Mouse (Mus musculus) cortical plate, adult 2 months (tissue): Measurements from ENCODE around the gene E130311K13Rik. TPM values are rescaled to one million over a fixed set of nuclear protein-coding genes. Genes with fewer than 3 reads are reported as not detected.
A peak's percentile ranks its signal among the peaks of the same experiment; 100 is the strongest.

Source experiments
- H3K27ac ChIP-seq: fragments of 200-500 bp; 2 replicates; pipeline ENCODE4 v1.5.1; 2012; ENCODE audit warnings: low read length, control low read depth, inconsistent platforms; ENCODE audit not compliant: insufficient read depth
- H3K4me1 ChIP-seq: fragments of 200-500 bp; 2 replicates; pipeline ENCODE4 v1.6.1; 2011; ENCODE audit warnings: low read length; ENCODE audit not compliant: control insufficient read depth, insufficient read depth
- H3K4me3 ChIP-seq: fragments of 200-500 bp; 2 replicates; pipeline ENCODE4 v1.5.1; 2011; ENCODE audit warnings: mild to moderate bottlenecking, low read length, control low read depth; ENCODE audit not compliant: insufficient read depth
- CTCF ChIP-seq: fragments of 200-500 bp; IDR thresholded peaks from 2 replicates; pipeline ENCODE4 v1.5.1; 2011; ENCODE audit warnings: mild to moderate bottlenecking, control low read depth, low read length; ENCODE audit not compliant: insufficient read depth; ENCODE audit errors: extremely low read depth
- POLR2A ChIP-seq: fragments of 200-500 bp; IDR thresholded peaks from 2 replicates; pipeline ENCODE4 v1.6.1; 2011; ENCODE audit warnings: mild to moderate bottlenecking, low read length, control low read depth; ENCODE audit not compliant: insufficient read depth; ENCODE audit errors: extremely low read depth
- polyA plus RNA-seq: library from polyadenylated mRNA; depleted of rRNA; stranded (reverse); fragments of >200 nt; gene quantifications from 2 replicates; pipeline ENCODE4 v1.2.3, GENCODE M21; 2012

The E130311K13Rik gene
- polyA plus RNA-seq, 1 experiment, result 9.0 TPM

- Histone ChIP-seq H3K4me3 (no peak overlapping the region), H3K4me1 (no peaks in the 10 kb centered on the region)
- TF ChIP-seq POLR2A, result no peak
- no peak for TF ChIP-seq CTCF
Measured at GRCm38 (mm10) chr3:63941204-63941850, 12.1 kb upstream of the E130311K13Rik start.

DNA sequence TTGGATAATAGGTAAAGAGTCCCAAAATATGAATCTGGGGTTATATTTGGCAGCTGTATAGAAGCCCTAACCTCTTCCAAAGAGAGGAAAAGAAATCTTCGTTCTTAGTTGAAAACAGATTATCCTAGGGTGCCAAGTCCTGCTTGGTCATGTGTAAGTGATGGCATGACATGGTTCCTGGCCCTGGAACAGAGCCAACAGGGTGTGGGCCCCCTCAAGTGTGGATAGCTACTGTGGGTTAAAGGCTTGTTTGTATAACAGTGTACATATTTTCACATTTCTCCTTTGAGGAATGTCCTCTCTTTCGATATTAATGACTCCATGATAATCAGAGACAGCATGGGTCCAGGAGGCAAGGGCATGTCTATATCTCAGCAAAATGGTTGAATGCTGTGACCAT, 9.7 kb upstream of the E130311K13Rik start:
- Histone ChIP-seq H3K4me3 (no peak overlapping the region), H3K4me1 (no peaks in the 10 kb centered on the region), H3K27ac (no peak overlapping the region)
- no peak for TF ChIP-seq CTCF
- TF ChIP-seq POLR2A, result no peak

More at GRCm38 (mm10) chr3:63941204-63941850, 12.1 kb upstream of the E130311K13Rik start:
- no peak overlapping the region for H3K27ac ChIP-seq

- H3K4me3 ChIP-seq, result no peak overlapping the region
- TF ChIP-seq CTCF (peak; percentile 38), POLR2A (no peak)
- H3K27ac ChIP-seq, result no peak overlapping the region
- H3K4me1 ChIP-seq, result no peaks in the 10 kb centered on the region
Measured at GRCm38 (mm10) chr3:63919634-63920033, 9.6 kb downstream of the E130311K13Rik start.

DNA sequence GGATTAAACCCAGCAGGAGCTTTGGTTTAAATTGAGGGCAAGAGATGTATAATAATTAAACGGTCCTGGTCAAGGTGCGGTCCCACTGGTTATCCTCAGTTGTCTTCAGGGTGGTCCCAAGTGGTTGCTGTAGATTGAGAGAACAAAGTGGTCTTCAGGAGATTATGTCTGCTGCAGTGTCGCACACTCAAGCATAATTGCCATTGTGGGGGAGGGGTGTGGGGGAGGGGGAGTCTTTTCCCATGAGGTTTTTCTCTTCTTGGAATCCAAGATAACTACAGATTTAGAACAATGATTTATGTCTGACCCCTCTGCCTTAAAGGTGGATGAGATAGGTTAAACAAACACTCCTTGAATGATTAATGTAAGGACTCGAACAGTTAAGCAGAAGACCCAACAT, 19.0 kb downstream of the E130311K13Rik start:
- H3K27ac ChIP-seq, result no peak overlapping the region
- no peaks in the 10 kb centered on the region for H3K4me1 ChIP-seq
- TF ChIP-seq CTCF (no peak), POLR2A (no peak)
- H3K4me3 ChIP-seq, result no peak overlapping the region

DNA sequence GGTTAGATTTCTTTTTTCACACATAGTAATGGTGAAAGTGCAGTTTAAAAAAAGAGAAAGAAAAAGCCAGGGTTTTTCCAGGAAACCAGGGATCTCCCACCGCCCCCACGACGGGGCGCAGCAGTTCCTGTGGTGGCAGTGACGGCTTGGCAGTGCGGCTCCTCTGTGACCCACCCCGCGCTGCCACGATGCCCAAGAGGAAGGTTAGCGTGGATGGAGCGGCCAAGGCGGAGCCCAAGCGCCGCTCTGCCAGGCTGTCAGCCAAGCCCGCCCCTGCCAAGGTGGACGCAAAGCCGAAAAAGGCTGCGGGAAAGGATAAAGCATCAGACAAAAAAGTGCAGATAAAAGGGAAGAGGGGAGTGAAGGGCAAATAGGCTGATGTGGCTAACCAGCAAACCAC, 24.0 kb downstream of the E130311K13Rik start:
- no peaks in the 10 kb centered on the region for H3K4me1 ChIP-seq
- TF ChIP-seq POLR2A (no peak), CTCF (no peak)
- 0 out of 2 replicates have a peak overlapping the region, but pooled peaks have one; percentile 12 for H3K4me3 ChIP-seq
- H3K27ac ChIP-seq, result no peak overlapping the region

DNA sequence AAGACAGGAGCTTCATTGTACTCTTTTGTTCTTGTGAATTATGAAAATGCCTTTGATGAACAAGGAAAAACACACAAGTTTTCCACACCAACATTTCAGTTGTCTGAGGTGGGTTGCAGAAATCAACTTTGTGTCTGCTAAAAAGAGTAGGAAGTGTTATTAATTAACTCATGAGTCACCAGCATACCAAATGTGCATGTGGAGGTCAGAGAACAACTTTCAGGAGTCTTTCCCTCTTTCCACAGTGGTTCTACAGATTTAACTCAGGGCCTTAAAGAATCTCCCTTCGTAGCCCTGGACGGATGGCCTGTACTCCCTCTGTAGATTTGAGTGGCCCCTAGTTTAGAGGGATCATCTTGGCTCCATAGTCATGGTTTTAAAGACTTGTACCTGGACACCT, 25.1 kb downstream of the E130311K13Rik start:
- H3K4me3 ChIP-seq, result no peak overlapping the region
- H3K4me1 ChIP-seq, result no peaks in the 10 kb centered on the region
- no peak overlapping the region for H3K27ac ChIP-seq
- no peak for TF ChIP-seq CTCF
- no peak for TF ChIP-seq POLR2A

DNA sequence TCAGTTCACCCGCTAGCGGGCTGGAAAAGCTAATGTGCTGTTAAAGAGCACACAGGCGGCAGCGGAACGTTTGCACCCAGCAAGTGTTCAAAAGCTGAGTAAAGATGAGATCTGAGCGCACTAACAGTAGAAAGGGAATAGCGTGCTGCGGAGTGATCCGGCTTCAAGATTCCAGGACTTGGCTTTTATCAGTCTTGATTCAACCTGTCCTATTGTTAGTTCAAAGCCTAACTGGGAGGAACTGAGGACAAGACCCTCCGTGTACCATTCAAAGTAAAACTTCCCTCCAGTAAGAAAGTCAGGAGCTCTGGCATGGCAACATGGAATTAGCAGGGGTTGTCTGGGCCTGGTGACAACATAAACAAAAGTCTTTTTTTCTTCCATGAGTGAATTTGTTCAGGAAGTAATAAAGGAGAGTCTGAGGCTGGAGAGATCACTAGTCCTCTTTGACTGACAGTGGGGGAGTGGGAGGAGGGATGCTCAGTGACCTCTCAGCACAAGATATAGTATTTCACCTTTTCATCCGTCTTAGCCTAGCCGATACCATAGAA, 29.2 kb downstream of the E130311K13Rik start:
- Histone ChIP-seq H3K4me1 (no peaks in the 10 kb centered on the region), H3K4me3 (peak overlapping the region; percentile 58; the same call in 1 of the 2 replicates), H3K27ac (no peak overlapping the region)
- TF ChIP-seq CTCF (no peak), POLR2A (no peak)

DNA sequence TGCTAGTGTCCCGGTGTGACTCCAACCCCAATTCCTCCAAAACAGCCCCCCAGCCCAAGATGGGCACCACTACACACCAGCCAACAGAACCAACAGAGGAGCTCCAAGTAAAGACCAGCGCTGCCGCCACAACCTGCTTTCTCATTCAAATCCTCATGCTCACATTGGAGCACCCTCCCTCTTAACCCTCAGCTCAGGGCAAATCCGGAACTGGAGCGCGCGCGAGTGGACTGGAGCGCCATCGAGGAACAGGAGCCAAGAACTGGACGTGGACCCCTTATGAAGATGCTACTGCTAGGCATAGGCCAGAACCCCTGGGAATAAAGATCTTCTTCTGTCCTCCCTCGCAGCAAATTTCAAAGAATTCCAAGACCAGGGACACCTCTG, 30.0 kb downstream of the E130311K13Rik start, which contains the start of gene Plch1:
TSS of gene Plch1 (minus strand) at position 164 of the 387 bp plus-strand sequence.
- no peaks in the 10 kb centered on the region for H3K4me1 ChIP-seq
- no peak within 1 kb of the TSS for H3K27ac ChIP-seq
- no peak for TF ChIP-seq POLR2A
- TF ChIP-seq CTCF, result no peak
- H3K4me3 ChIP-seq, result peak within 1 kb of the TSS; percentile 58

GRCm38 (mm10) chr3:63898581-63899308, 30.5 kb downstream of the E130311K13Rik start:
- peak overlapping the region; percentile 58 for H3K4me3 ChIP-seq
- TF ChIP-seq CTCF, result no peak
- peak; percentile 43; the same call in 1 of the 2 replicates for TF ChIP-seq POLR2A
- H3K27ac ChIP-seq, result no peak overlapping the region
- H3K4me1 ChIP-seq, result no peaks in the 10 kb centered on the region
